Mouse (Mus musculus): ENCODE data around the gene Cyp4f16. TPM values are rescaled to one million over a fixed set of nuclear protein-coding genes. Genes with fewer than 3 reads are reported as not detected.
"Not testable (repeated sequence)": the region's sequence is repeated elsewhere in the genome, so short reads cannot be mapped to it uniquely, and the experiment has no call there.

Cyp4f16 gene
- total RNA-seq, 1 experiment from 2014 or later, result 10.9 TPM

DNA sequence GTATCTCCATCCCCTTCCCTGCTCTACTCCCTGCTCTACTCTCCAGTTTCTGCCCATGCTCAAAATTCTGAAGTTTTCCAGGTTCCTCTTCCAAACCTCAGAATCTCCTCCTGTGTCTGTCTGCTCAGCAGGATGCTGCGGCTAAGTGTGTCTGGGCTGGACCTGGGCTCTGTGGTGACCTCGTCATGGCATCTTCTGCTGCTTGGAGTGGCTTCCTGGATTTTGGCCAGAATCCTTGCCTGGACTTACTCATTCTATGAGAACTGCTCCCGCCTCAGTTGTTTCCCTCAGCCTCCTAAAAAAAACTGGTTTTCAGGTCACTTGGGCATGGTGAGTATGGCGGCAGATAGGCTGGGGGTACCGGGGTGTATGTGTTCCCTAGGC is 501 bp downstream of the Cyp4f16 start:
- no peak for ATAC-seq (ENCODE audit: extremely low read depth, insufficient number of reproducible peaks, low FRiP score, poor library complexity, severe bottlenecking)

DNA sequence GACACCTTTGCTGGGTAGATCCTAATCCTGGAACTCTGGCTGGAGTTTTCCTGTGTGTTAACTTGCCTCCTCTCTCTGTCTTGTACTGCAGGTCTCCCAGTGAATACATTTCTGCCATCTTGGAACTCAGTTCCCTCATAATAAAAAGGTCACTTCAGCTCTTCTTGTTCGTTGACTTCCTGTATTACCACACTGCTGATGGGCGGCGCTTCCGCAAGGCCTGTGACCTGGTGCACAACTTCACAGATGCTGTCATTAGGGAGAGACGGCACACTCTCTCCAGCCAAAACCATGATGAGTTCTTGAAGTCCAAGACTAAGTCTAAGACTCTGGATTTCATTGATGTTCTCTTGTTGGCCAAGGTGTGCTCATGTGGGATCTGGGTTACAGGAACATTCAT is 8.4 kb downstream of the Cyp4f16 start:
- not testable (repeated sequence) for ATAC-seq (ENCODE audit: extremely low read depth, insufficient number of reproducible peaks, low FRiP score, poor library complexity, severe bottlenecking)

DNA sequence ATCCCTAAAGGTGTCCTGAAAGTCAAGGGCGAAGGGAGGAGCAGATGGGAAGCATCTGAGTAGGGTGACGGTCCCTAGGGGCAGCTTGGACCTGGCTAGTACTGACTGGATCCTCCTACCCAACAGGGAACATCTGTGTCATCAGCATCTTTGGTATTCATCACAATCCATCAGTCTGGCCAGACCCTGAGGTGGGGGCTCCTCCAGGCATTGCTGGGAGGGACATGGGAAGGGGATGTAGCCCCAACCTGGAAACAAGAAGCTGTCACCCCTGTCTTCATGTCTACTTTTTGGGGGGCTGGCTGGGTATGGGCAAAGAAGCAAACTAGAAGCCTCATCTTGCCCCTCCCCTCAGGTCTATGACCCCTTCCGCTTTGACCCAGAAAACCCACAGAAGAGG is 14.0 kb downstream of the Cyp4f16 start:
- 0 out of 2 replicates have a peak, but pooled peaks have one; percentile 6 for ATAC-seq (ENCODE audit: extremely low read depth, insufficient number of reproducible peaks, low FRiP score, poor library complexity, severe bottlenecking)

DNA sequence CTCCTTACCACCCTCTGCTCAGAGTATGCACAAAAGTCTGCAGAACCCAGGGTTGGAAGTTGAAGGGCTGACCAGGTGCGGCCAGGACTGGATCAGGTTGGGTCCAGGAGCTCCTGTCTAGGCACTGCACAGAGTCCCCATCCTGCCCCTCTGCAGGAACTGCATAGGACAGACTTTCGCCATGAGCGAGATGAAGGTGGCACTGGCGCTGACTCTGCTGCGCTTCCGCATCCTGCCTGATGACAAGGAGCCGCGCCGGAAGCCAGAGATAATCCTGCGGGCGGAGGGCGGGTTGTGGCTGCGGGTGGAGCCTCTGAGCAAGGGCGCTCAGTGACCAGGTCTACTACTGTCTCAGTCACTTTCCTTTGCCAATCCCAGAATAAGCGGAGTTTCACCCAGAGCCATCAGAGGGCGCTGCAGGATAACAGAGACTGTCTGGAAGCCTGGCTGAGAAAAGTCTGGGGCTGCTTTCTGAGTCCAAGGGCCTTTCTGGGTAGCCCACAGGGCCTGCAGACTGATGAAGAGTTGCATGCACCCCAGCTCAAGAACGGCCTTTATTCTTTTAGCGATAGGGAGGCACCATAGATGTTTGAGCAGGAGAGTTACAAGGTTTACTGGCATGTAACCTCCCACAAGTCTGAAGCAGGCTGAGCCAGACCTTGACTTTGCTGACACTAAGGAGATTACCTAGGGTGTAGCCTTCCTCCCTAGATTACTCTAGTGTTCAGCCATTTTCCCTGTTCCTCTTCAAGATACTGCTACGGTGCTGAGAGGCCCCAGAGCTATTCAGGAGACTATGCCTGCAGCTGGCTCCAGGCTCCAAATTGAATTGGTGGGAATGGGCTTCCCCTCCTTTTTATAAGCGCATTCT is 14.8 kb downstream of the Cyp4f16 start:
- 0 out of 2 replicates have a peak, but pooled peaks have one; percentile 23 for ATAC-seq (ENCODE audit: extremely low read depth, insufficient number of reproducible peaks, low FRiP score, poor library complexity, severe bottlenecking)

DNA sequence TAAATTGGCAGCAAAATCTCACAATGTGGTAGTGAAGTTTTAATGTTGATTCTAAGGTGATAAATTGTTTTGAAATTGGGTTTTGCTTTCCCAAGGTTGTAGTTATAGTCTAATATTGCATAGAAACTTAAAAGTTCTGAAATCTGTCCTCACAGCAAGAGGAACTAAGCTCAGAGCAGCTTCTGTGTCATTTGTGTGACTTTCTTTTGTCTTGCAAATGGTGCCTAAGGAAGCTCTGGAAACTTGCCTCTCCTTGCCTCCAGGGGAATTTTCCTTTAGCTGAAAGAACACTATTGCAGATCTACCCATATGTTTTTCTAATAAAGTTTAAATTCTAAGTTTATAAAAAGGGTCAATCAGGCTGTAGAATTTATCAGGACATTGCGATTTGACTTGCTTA is 16.7 kb downstream of the Cyp4f16 start:
- ATAC-seq (ENCODE audit: extremely low read depth, insufficient number of reproducible peaks, low FRiP score, poor library complexity, severe bottlenecking), result not testable (repeated sequence)

DNA sequence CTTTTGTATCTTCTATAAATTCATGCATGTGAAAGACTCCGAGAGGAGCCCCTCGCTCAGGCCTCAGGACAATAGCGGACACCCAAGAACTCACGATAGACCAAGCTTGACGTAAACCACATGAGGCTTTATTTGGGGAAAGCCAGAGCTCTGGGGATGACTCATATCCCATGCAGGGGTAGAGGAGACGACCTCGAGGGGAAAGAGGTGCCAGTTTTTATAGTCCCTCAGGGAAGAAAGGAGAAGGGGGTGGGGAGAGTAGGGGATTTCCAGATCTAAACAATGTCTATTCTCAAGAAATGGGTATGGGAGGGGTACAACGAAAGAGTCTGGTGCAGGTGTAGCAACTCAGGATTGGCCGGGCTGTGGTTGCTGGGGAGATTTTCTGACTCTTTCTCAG is 18.0 kb downstream of the Cyp4f16 start:
- ATAC-seq (ENCODE audit: extremely low read depth, insufficient number of reproducible peaks, low FRiP score, poor library complexity, severe bottlenecking), result not testable (repeated sequence)

DNA sequence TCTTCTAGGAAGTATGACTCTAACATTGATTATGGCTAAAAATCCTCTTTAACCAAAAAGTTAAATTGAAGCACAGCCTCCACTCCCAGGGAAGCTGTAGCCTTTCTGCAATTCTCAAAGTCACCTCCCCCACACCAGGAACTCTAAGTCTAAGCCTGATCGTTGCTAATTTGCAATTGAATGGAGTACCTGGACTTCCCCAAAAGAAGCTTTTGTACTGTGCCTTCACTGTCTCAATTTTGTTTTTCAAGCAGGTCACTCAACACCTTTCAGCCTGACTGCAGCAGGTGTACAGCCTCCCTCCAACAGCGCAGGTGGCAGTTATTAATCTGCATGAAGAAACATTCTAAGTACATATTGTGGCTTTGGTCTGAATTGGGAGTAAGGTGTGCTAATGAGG is 26.9 kb downstream of the Cyp4f16 start:
- ATAC-seq (ENCODE audit: extremely low read depth, insufficient number of reproducible peaks, low FRiP score, poor library complexity, severe bottlenecking), result not testable (repeated sequence)

DNA sequence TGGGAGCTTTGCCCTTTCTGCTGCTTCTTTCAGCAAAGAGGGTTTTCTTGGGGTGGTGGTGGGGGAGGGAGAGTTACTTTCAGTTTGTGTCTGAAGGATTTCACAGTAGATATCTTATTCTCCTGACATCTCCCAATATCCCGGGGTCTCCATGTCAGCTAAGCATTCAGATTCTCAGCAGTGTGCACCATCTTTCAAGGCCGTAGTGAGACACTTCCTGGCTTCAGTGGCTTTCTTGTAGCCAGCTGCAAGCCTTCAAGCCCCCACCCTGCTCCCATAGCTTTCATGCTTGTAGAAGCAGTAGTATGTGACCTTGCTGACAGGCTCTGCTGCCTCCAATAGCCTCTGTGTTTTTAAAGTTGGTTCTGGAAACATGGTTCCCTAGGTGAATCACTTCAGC is 36.9 kb downstream of the Cyp4f16 start:
- not testable (repeated sequence) for ATAC-seq (ENCODE audit: extremely low read depth, insufficient number of reproducible peaks, low FRiP score, poor library complexity, severe bottlenecking)

DNA sequence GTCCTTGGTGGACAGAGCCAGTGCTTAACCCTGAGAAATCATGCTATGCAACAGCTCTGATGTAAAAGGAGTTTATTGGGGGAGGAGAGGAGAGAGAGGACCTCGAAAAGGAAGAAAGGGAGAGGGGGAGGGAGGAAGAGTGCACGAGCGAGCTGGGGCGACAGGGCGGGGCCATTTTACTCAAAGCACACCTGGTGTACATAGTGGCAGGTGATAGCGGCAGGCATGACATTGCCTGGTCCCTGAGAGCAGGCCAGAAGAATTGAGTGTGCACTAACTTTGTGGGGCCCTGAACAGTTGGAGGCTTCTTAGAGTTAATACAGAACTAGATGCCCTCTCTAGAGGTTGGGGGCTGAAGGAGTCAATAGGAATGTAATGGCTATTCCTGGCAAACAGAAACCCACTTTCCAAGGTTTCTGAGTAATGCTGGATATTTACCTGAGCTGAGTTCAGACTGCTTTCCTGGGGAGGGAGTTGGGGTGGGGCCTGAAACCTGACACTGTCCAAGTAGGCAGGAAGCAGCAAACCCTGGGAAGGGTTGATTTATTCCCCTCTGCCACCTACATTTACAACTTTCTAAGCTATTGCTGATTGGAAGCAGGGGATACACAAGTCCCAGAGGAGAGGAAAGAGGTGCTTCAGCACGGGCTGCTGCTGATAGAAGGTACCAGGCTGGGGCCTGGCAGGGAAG is 41.3 kb downstream of the Cyp4f16 start:
- ATAC-seq (ENCODE audit: extremely low read depth, insufficient number of reproducible peaks, low FRiP score, poor library complexity, severe bottlenecking), result no peak

DNA sequence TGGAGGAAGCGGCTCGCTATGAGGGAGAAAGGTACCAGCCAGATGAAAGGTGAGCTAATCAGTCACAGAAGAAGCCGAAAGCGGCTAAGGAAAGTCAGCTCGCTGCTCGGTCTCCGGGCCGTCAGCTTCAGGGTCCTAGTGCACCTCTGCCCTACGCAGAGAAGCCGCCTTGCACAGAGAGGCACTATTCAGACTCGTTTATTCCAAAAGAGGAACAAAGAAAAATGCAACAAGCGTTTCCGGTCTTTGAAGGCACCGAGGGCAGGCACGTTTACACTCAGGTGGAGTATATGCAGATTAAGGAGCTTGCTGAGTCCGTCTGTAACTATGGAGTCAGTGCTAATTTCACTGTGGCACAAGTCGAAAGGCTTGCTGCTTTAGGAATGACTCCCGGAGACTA is 60.1 kb downstream of the Cyp4f16 start:
- no peak for ATAC-seq (ENCODE audit: extremely low read depth, insufficient number of reproducible peaks, low FRiP score, poor library complexity, severe bottlenecking)

Other genes with a start within 250 kb of the Cyp4f16 start
- gene Akap8, start 215.3 kb upstream of the Cyp4f16 start, total RNA-seq (2017), result 227 and 237 TPM in 2 replicates
- 275 and 277 TPM in 2 replicates for gene Akap8l, start 186.0 kb upstream of the Cyp4f16 start, total RNA-seq (2017)
- gene Wiz, start 147.1 kb upstream of the Cyp4f16 start, total RNA-seq (2017), result 9.1 and 12.3 TPM in 2 replicates
- gene Rasal3, start 133.0 kb upstream of the Cyp4f16 start, total RNA-seq (2017), result 190 and 210 TPM in 2 replicates
- gene Pglyrp2, start 112.4 kb upstream of the Cyp4f16 start, total RNA-seq (2017), result 8.3 and 8.8 TPM in 2 replicates
- not detected in 2 replicates for gene Cyp4f39, start 83.8 kb upstream of the Cyp4f16 start, total RNA-seq (2017)
- gene Cyp4f17, start 30.5 kb upstream of the Cyp4f16 start, total RNA-seq (2017), result 0.49 and 1.0 TPM in 2 replicates
- 0.12 TPM in 1 of 2 replicates, not detected in the other for gene Cyp4f37, start 84.8 kb downstream of the Cyp4f16 start, total RNA-seq (2017)
- gene Cyp4f40, start 122.3 kb downstream of the Cyp4f16 start, total RNA-seq (2017), result not detected in 2 replicates
- not detected in 2 replicates for gene Cyp4f15, start 149.1 kb downstream of the Cyp4f16 start, total RNA-seq (2017)